Mouse (Mus musculus): ENCODE results near the gene Krt73. TPM values are rescaled to one million over a fixed set of nuclear protein-coding genes. Genes with fewer than 3 reads are reported as not detected.

Gene Krt73
- polyA plus RNA-seq, 1 experiment from 2014 or later: 0.52 TPM

- H3K4me3 ChIP-seq (replicated peaks; ENCODE audit: low read length): no peak overlapping the region
- no peak overlapping the region for H3K9ac ChIP-seq
- H3K9me3 ChIP-seq (ENCODE audit: control insufficient read depth, low read length): no peaks in the 10 kb centered on the region
- peak overlapping the region; percentile 53; the same call in 1 of the 2 replicates for H3K27ac ChIP-seq
- DNase-seq (ENCODE audit: low spot score) (no peak), ATAC-seq (ENCODE audit: low FRiP score) (peak; percentile 27; the same call in 1 of the 2 replicates)
- H3K4me2 ChIP-seq (replicated peaks): no peak overlapping the region
- no peaks in the 10 kb centered on the region for H3K36me3 ChIP-seq (replicated peaks; ENCODE audit: control insufficient read depth, insufficient read depth)
- WGBS: 57% methylated on average over 11 of the region's 11 CpGs
- no peaks in the 10 kb centered on the region for H3K27me3 ChIP-seq (ENCODE audit: control insufficient read depth, insufficient read depth, low read length)
- peaks cover 10% of the 10 kb centered on the region; the same call in 1 of the 2 replicates for H3K4me1 ChIP-seq (replicated peaks; ENCODE audit: control insufficient read depth, insufficient read depth, low read length)
Measured at GRCm38 (mm10) chr15:101803052-101803822, 1.1 kb upstream of the Krt73 start.

GRCm38 (mm10) chr15:101790867-101791266 is 11.3 kb downstream of the Krt73 start:
- ATAC-seq (ENCODE audit: low FRiP score) (no peak), DNase-seq (ENCODE audit: low spot score) (no peak)
- H3K9ac ChIP-seq: no peak overlapping the region
- H3K4me3 ChIP-seq (replicated peaks; ENCODE audit: low read length): no peak overlapping the region
- 18% methylated on average over 3 of the region's 3 CpGs for WGBS
- no peak overlapping the region for H3K4me2 ChIP-seq (replicated peaks)
- no peaks in the 10 kb centered on the region for H3K36me3 ChIP-seq (replicated peaks; ENCODE audit: control insufficient read depth, insufficient read depth)
- H3K27ac ChIP-seq: no peak overlapping the region; the same call in 1 of the 2 replicates
- no peaks in the 10 kb centered on the region for H3K27me3 ChIP-seq (ENCODE audit: control insufficient read depth, insufficient read depth, low read length)
- H3K4me1 ChIP-seq (replicated peaks; ENCODE audit: control insufficient read depth, insufficient read depth, low read length): peaks cover 12% of the 10 kb centered on the region; the same call in 1 of the 2 replicates
- H3K9me3 ChIP-seq (ENCODE audit: control insufficient read depth, low read length): no peaks in the 10 kb centered on the region

GRCm38 (mm10) chr15:101786360-101786759 is 15.8 kb downstream of the Krt73 start, which contains the start of gene Krt72:
TSS of gene Krt72 (minus strand) at chr15:101786460.
- H3K4me2 ChIP-seq (replicated peaks): no peak within 1 kb of the TSS
- H3K27ac ChIP-seq: no peak within 1 kb of the TSS
- no peaks in the 10 kb centered on the region for H3K27me3 ChIP-seq (ENCODE audit: control insufficient read depth, insufficient read depth, low read length)
- peaks cover 11% of the 10 kb centered on the region; the same call in 1 of the 2 replicates for H3K4me1 ChIP-seq (replicated peaks; ENCODE audit: control insufficient read depth, insufficient read depth, low read length)
- H3K9ac ChIP-seq: no peak within 1 kb of the TSS
- H3K4me3 ChIP-seq (replicated peaks; ENCODE audit: low read length): no peak within 1 kb of the TSS
- no peaks in the 10 kb centered on the region for H3K9me3 ChIP-seq (ENCODE audit: control insufficient read depth, low read length)
- 94% methylated on average over 18 of the region's 18 CpGs for WGBS
- no peak for DNase-seq (ENCODE audit: low spot score)
- ATAC-seq (ENCODE audit: low FRiP score): no peak
- H3K36me3 ChIP-seq (replicated peaks; ENCODE audit: control insufficient read depth, insufficient read depth): no peaks in the 10 kb centered on the region

- H3K9me3 ChIP-seq (ENCODE audit: control insufficient read depth, low read length): no peaks in the 10 kb centered on the region
- ATAC-seq (ENCODE audit: low FRiP score): no peak
- H3K27me3 ChIP-seq (ENCODE audit: control insufficient read depth, insufficient read depth, low read length): no peaks in the 10 kb centered on the region
- no peaks in the 10 kb centered on the region for H3K4me1 ChIP-seq (replicated peaks; ENCODE audit: control insufficient read depth, insufficient read depth, low read length)
- no peak overlapping the region for H3K9ac ChIP-seq
- H3K36me3 ChIP-seq (replicated peaks; ENCODE audit: control insufficient read depth, insufficient read depth): no peaks in the 10 kb centered on the region
- H3K27ac ChIP-seq: no peak overlapping the region
- WGBS: 83% methylated on average over 10 of the region's 10 CpGs
- DNase-seq (ENCODE audit: low spot score): no peak
- H3K4me3 ChIP-seq (replicated peaks; ENCODE audit: low read length): no peak overlapping the region
- H3K4me2 ChIP-seq (replicated peaks): no peak overlapping the region
Measured at GRCm38 (mm10) chr15:101773420-101773819, 28.7 kb downstream of the Krt73 start.

- H3K4me2 ChIP-seq (replicated peaks): no peak overlapping the region
- H3K4me1 ChIP-seq (replicated peaks; ENCODE audit: control insufficient read depth, insufficient read depth, low read length): no peaks in the 10 kb centered on the region
- H3K4me3 ChIP-seq (replicated peaks; ENCODE audit: low read length): no peak overlapping the region
- no peaks in the 10 kb centered on the region for H3K9me3 ChIP-seq (ENCODE audit: control insufficient read depth, low read length)
- no peak overlapping the region for H3K9ac ChIP-seq
- WGBS: 11% methylated on average over 5 of the region's 5 CpGs
- no peaks in the 10 kb centered on the region for H3K27me3 ChIP-seq (ENCODE audit: control insufficient read depth, insufficient read depth, low read length)
- DNase-seq (ENCODE audit: low spot score) (peak; percentile 97), ATAC-seq (ENCODE audit: low FRiP score) (peak; percentile 64; the same call in 1 of the 2 replicates)
- H3K27ac ChIP-seq: no peak overlapping the region
- no peaks in the 10 kb centered on the region for H3K36me3 ChIP-seq (replicated peaks; ENCODE audit: control insufficient read depth, insufficient read depth)
Measured at GRCm38 (mm10) chr15:101772711-101773081, 29.4 kb downstream of the Krt73 start.

GRCm38 (mm10) chr15:101772080-101772710 is 30.0 kb downstream of the Krt73 start:
- no peaks in the 10 kb centered on the region for H3K27me3 ChIP-seq (ENCODE audit: control insufficient read depth, insufficient read depth, low read length)
- WGBS: 77% methylated on average over 5 of the region's 5 CpGs
- H3K4me2 ChIP-seq (replicated peaks): no peak overlapping the region
- no peak for DNase-seq (ENCODE audit: low spot score)
- peak; percentile 11; the same call in 1 of the 2 replicates for ATAC-seq (ENCODE audit: low FRiP score)
- no peak overlapping the region for H3K4me3 ChIP-seq (replicated peaks; ENCODE audit: low read length)
- no peaks in the 10 kb centered on the region for H3K4me1 ChIP-seq (replicated peaks; ENCODE audit: control insufficient read depth, insufficient read depth, low read length)
- H3K27ac ChIP-seq: no peak overlapping the region
- no peaks in the 10 kb centered on the region for H3K36me3 ChIP-seq (replicated peaks; ENCODE audit: control insufficient read depth, insufficient read depth)
- no peak overlapping the region for H3K9ac ChIP-seq
- H3K9me3 ChIP-seq (ENCODE audit: control insufficient read depth, low read length): no peaks in the 10 kb centered on the region

- Histone ChIP-seq H3K27me3 (ENCODE audit: control insufficient read depth, insufficient read depth, low read length) (no peaks in the 10 kb centered on the region), H3K9ac (no peak overlapping the region), H3K4me2 (replicated peaks) (no peak overlapping the region), H3K27ac (no peak overlapping the region), H3K4me1 (replicated peaks; ENCODE audit: control insufficient read depth, insufficient read depth, low read length) (no peaks in the 10 kb centered on the region), H3K9me3 (ENCODE audit: control insufficient read depth, low read length) (no peaks in the 10 kb centered on the region), H3K4me3 (replicated peaks; ENCODE audit: low read length) (no peak overlapping the region), H3K36me3 (replicated peaks; ENCODE audit: control insufficient read depth, insufficient read depth) (no peaks in the 10 kb centered on the region)
- no peak for ATAC-seq (ENCODE audit: low FRiP score)
- DNase-seq (ENCODE audit: low spot score): no peak
- WGBS: 61% methylated on average over 8 of the region's 8 CpGs
Measured at GRCm38 (mm10) chr15:101770226-101770625, 31.9 kb downstream of the Krt73 start.

Other genes starting within 250 kb of the Krt73 start
- 0.15 and 0.23 TPM in 2 replicates for gene Krt90, start 239.4 kb downstream of the Krt73 start, polyA plus RNA-seq (2014; fragmentation: Nextera tagmentation; extraction: Ambion mirVana)
- 0.07 and 0.15 TPM in 2 replicates for gene Krt75, start 228.4 kb downstream of the Krt73 start, polyA plus RNA-seq (2014; fragmentation: Nextera tagmentation; extraction: Ambion mirVana)
- gene Gm5414, start 174.2 kb downstream of the Krt73 start, polyA plus RNA-seq (2014; fragmentation: Nextera tagmentation; extraction: Ambion mirVana): not detected in 2 replicates
- gene Gm5478, start 155.0 kb downstream of the Krt73 start, polyA plus RNA-seq (2014; fragmentation: Nextera tagmentation; extraction: Ambion mirVana): not detected in 2 replicates
- gene Krt6b, start 122.1 kb downstream of the Krt73 start, polyA plus RNA-seq (2014; fragmentation: Nextera tagmentation; extraction: Ambion mirVana): not detected in 2 replicates
- gene Krt6a, start 108.0 kb downstream of the Krt73 start, polyA plus RNA-seq (2014; fragmentation: Nextera tagmentation; extraction: Ambion mirVana): not detected in 2 replicates
- not detected in 2 replicates for gene Krt5, start 89.4 kb downstream of the Krt73 start, polyA plus RNA-seq (2014; fragmentation: Nextera tagmentation; extraction: Ambion mirVana)
- 0.52 and 0.54 TPM in 2 replicates for gene Krt71, start 59.2 kb downstream of the Krt73 start, polyA plus RNA-seq (2014; fragmentation: Nextera tagmentation; extraction: Ambion mirVana)
- not detected in 2 replicates for gene Krt72, start 15.9 kb downstream of the Krt73 start, polyA plus RNA-seq (2014; fragmentation: Nextera tagmentation; extraction: Ambion mirVana)
- not detected in 2 replicates for gene Krt2, start 15.8 kb upstream of the Krt73 start, polyA plus RNA-seq (2014; fragmentation: Nextera tagmentation; extraction: Ambion mirVana)
- 11.9 and 12.2 TPM in 2 replicates for gene Krt1, start 48.4 kb upstream of the Krt73 start, polyA plus RNA-seq (2014; fragmentation: Nextera tagmentation; extraction: Ambion mirVana)
- gene Krt77, start 67.4 kb upstream of the Krt73 start, polyA plus RNA-seq (2014; fragmentation: Nextera tagmentation; extraction: Ambion mirVana): 0.20 and 0.21 TPM in 2 replicates
- not detected in 2 replicates for gene Krt76, start 90.6 kb upstream of the Krt73 start, polyA plus RNA-seq (2014; fragmentation: Nextera tagmentation; extraction: Ambion mirVana)
- not detected in 2 replicates for gene Krt4, start 122.4 kb upstream of the Krt73 start, polyA plus RNA-seq (2014; fragmentation: Nextera tagmentation; extraction: Ambion mirVana)
- 0.29 TPM in 1 of 2 replicates, not detected in the other for gene Krt79, start 138.0 kb upstream of the Krt73 start, polyA plus RNA-seq (2014; fragmentation: Nextera tagmentation; extraction: Ambion mirVana)
- 0.07 TPM in 1 of 2 replicates, not detected in the other for gene Krt78, start 151.9 kb upstream of the Krt73 start, polyA plus RNA-seq (2014; fragmentation: Nextera tagmentation; extraction: Ambion mirVana)
- 4.1 and 6.8 TPM in 2 replicates for gene Krt8, start 202.1 kb upstream of the Krt73 start, polyA plus RNA-seq (2014; fragmentation: Nextera tagmentation; extraction: Ambion mirVana)
- gene Krt18, start 225.8 kb upstream of the Krt73 start, polyA plus RNA-seq (2014; fragmentation: Nextera tagmentation; extraction: Ambion mirVana): 8.6 and 15.7 TPM in 2 replicates